Mouse (Mus musculus) liver, embryonic 15.5 days (tissue): ENCODE data around the gene Jpt1. TPM values are rescaled to one million over a fixed set of nuclear protein-coding genes. Genes with fewer than 3 reads are reported as not detected.
"Not testable (repeated sequence)": the region's sequence is repeated elsewhere in the genome, so short reads cannot be mapped to it uniquely, and the experiment has no call there.

Experiments used
- ATAC-seq: fragments of 200-750 bp; cut with Nextera tagmentation; 2 replicates; pipeline ENCODE4 v1.8.0; 2017; ENCODE audit warnings: moderate number of reproducible peaks, mild to moderate bottlenecking, moderate library complexity; ENCODE audit not compliant: insufficient read depth
- H3K27ac ChIP-seq: fragments of 300-500 bp; sonication (generic); replicated peaks from 2 replicates; pipeline ENCODE4 v1.5.1; 2015; ENCODE audit warnings: mild to moderate bottlenecking, inconsistent platforms
- H3K27me3 ChIP-seq: fragments of 300-500 bp; sonication (generic); 2 replicates; pipeline ENCODE4 v1.6.1; 2015; ENCODE audit warnings: mild to moderate bottlenecking, inconsistent platforms
- H3K36me3 ChIP-seq: fragments of 300-500 bp; sonication (generic); replicated peaks from 2 replicates; pipeline ENCODE4 v1.6.1; 2015; ENCODE audit warnings: moderate library complexity, mild to moderate bottlenecking, inconsistent platforms
- H3K4me1 ChIP-seq: fragments of 300-500 bp; sonication (generic); replicated peaks from 2 replicates; pipeline ENCODE4 v1.6.1; 2015; ENCODE audit warnings: inconsistent platforms
- H3K4me2 ChIP-seq: fragments of 300-500 bp; sonication (generic); 2 replicates; pipeline ENCODE4 v1.6.1; 2015; ENCODE audit warnings: moderate library complexity, mild to moderate bottlenecking, inconsistent platforms
- H3K4me3 ChIP-seq: fragments of 300-500 bp; sonication (generic); replicated peaks from 2 replicates; pipeline ENCODE4 v1.5.1; 2015; ENCODE audit warnings: mild to moderate bottlenecking, inconsistent platforms
- H3K9ac ChIP-seq: fragments of 300-500 bp; sonication (generic); 2 replicates; pipeline ENCODE4 v1.6.1; 2015; ENCODE audit warnings: moderate library complexity, mild to moderate bottlenecking, inconsistent platforms
- H3K9me3 ChIP-seq: fragments of 300-500 bp; sonication (generic); replicated peaks from 2 replicates; pipeline ENCODE4 v1.6.1; 2016; ENCODE audit warnings: inconsistent platforms
- WGBS: fragments of 180-500 bp; shearing (Covaris S2); methylation state at CpG from one replicate; pipeline ENCODE4 v1.1.7; 2015; ENCODE audit warnings: mixed read lengths; ENCODE audit not compliant: insufficient replicate concordance; 5-methylcytosine and 5-hydroxymethylcytosine counted together
- polyA plus RNA-seq: library from polyadenylated mRNA; unstranded; fragments of >200 nt; fragmentation: Nextera tagmentation; extraction: Ambion mirVana; gene quantifications from 2 replicates; pipeline ENCODE4 v1.2.1, GENCODE M21; 2015

Jpt1 gene
- polyA plus RNA-seq, 1 experiment from 2014 or later, result 233 TPM

- peaks cover 77% of the 10 kb centered on the region for H3K4me1 ChIP-seq
- peak overlapping the region; percentile 78 for H3K4me2 ChIP-seq
- 22% methylated on average over 2 of the region's 2 CpGs for WGBS
- peak overlapping the region; percentile 95 for H3K9ac ChIP-seq
- no peaks in the 10 kb centered on the region for H3K9me3 ChIP-seq
- H3K27me3 ChIP-seq, result no peaks in the 10 kb centered on the region
- H3K27ac ChIP-seq, result peak overlapping the region; percentile 89
- no peaks in the 10 kb centered on the region for H3K36me3 ChIP-seq
- peak; percentile 60 for ATAC-seq
- H3K4me3 ChIP-seq, result peak overlapping the region; percentile 91
Measured at GRCm38 (mm10) chr11:115511121-115511520, 3.1 kb downstream of the Jpt1 start.

GRCm38 (mm10) chr11:115510507-115510888 is 3.7 kb downstream of the Jpt1 start:
- H3K9me3 ChIP-seq, result no peaks in the 10 kb centered on the region
- H3K4me3 ChIP-seq, result peak overlapping the region; percentile 91
- no peak for ATAC-seq
- H3K27ac ChIP-seq, result peak overlapping the region; percentile 89
- peak overlapping the region; percentile 42 for H3K9ac ChIP-seq
- peak overlapping the region; percentile 78 for H3K4me2 ChIP-seq
- whole genome bisulfite sequencing, result 14% methylated on average over 5 of the region's 5 CpGs
- H3K36me3 ChIP-seq, result no peaks in the 10 kb centered on the region
- H3K27me3 ChIP-seq, result no peaks in the 10 kb centered on the region
- peaks cover 83% of the 10 kb centered on the region for H3K4me1 ChIP-seq

GRCm38 (mm10) chr11:115509773-115510506 is 4.2 kb downstream of the Jpt1 start:
- H3K27me3 ChIP-seq, result no peaks in the 10 kb centered on the region
- 40% methylated on average over 6 of the region's 6 CpGs for WGBS
- peaks cover 85% of the 10 kb centered on the region for H3K4me1 ChIP-seq
- peak overlapping the region; percentile 42 for H3K9ac ChIP-seq
- no peaks in the 10 kb centered on the region for H3K9me3 ChIP-seq
- peak overlapping the region; percentile 78 for H3K4me2 ChIP-seq
- peak overlapping the region; percentile 91 for H3K4me3 ChIP-seq
- H3K36me3 ChIP-seq, result peaks cover 4% of the 10 kb centered on the region
- peak; percentile 31 for ATAC-seq
- H3K27ac ChIP-seq, result peak overlapping the region; percentile 89

- ATAC-seq, result no peak
- H3K36me3 ChIP-seq, result peaks cover 20% of the 10 kb centered on the region
- H3K9ac ChIP-seq, result no peak overlapping the region
- H3K27ac ChIP-seq, result peak overlapping the region; percentile 89
- no peak overlapping the region for H3K4me3 ChIP-seq
- H3K27me3 ChIP-seq, result no peaks in the 10 kb centered on the region
- WGBS, result 34% methylated on average over 2 of the region's 2 CpGs
- H3K9me3 ChIP-seq, result no peaks in the 10 kb centered on the region
- H3K4me1 ChIP-seq, result peaks cover 85% of the 10 kb centered on the region
- peak overlapping the region; percentile 32 for H3K4me2 ChIP-seq
Measured at GRCm38 (mm10) chr11:115508061-115508460, 6.1 kb downstream of the Jpt1 start.

- Histone ChIP-seq H3K9me3 (no peaks in the 10 kb centered on the region), H3K36me3 (peaks cover 34% of the 10 kb centered on the region), H3K27me3 (no peaks in the 10 kb centered on the region), H3K4me1 (peaks cover 70% of the 10 kb centered on the region), H3K4me3 (peak overlapping the region; percentile 34), H3K9ac (peak overlapping the region; percentile 57), H3K4me2 (peak overlapping the region; percentile 72), H3K27ac (peak overlapping the region; percentile 89)
- WGBS, result 17% methylated on average over 3 of the region's 3 CpGs
- peak; percentile 74 for ATAC-seq
Measured at GRCm38 (mm10) chr11:115506586-115506985, 7.6 kb downstream of the Jpt1 start.

- Histone ChIP-seq H3K27ac (no peak overlapping the region), H3K9me3 (no peaks in the 10 kb centered on the region), H3K9ac (no peak overlapping the region), H3K4me1 (peaks cover 31% of the 10 kb centered on the region), H3K4me3 (no peak overlapping the region), H3K36me3 (peaks cover 71% of the 10 kb centered on the region), H3K27me3 (no peaks in the 10 kb centered on the region), H3K4me2 (no peak overlapping the region)
- 90% methylated on average over 6 of the region's 6 CpGs for WGBS
- ATAC-seq, result no peak
Measured at GRCm38 (mm10) chr11:115502636-115503035, 11.6 kb downstream of the Jpt1 start.

- not testable (repeated sequence) for H3K9me3 ChIP-seq, H3K27me3 ChIP-seq, ATAC-seq, H3K27ac ChIP-seq, H3K4me3 ChIP-seq, H3K9ac ChIP-seq, H3K4me2 ChIP-seq
- Histone ChIP-seq H3K36me3 (peaks cover 47% of the 10 kb centered on the region), H3K4me1 (peaks cover 14% of the 10 kb centered on the region)
- WGBS, result 84% methylated on average over 9 of the region's 9 CpGs
Measured at GRCm38 (mm10) chr11:115496559-115496958, 17.6 kb downstream of the Jpt1 start.

GRCm38 (mm10) chr11:115492387-115492786 is 21.8 kb downstream of the Jpt1 start:
- WGBS, result 23% methylated on average over 6 of the region's 6 CpGs

GRCm38 (mm10) chr11:115491356-115492083 is 22.7 kb downstream of the Jpt1 start, which contains the start of gene Nt5c:
Gene Nt5c, minus strand, starts transcription at chr11:115491862.
- Histone ChIP-seq H3K36me3 (peaks cover 19% of the 10 kb centered on the region), H3K4me3 (peak within 1 kb of the TSS; percentile 85), H3K4me2 (peak within 1 kb of the TSS; percentile 97), H3K9ac (peak within 1 kb of the TSS; percentile 74), H3K4me1 (peaks cover 28% of the 10 kb centered on the region), H3K9me3 (no peaks in the 10 kb centered on the region), H3K27me3 (no peaks in the 10 kb centered on the region), H3K27ac (peak within 1 kb of the TSS; percentile 87)
- WGBS, result under 1% methylated on average over 43 of the region's 43 CpGs
- ATAC-seq, result peak; percentile 94

More at GRCm38 (mm10) chr11:115492387-115492786, 21.8 kb downstream of the Jpt1 start:
- Histone ChIP-seq H3K9ac (peak overlapping the region; percentile 74), H3K4me1 (peaks cover 28% of the 10 kb centered on the region), H3K36me3 (peaks cover 26% of the 10 kb centered on the region), H3K27me3 (no peaks in the 10 kb centered on the region), H3K4me3 (peak overlapping the region; percentile 85), H3K4me2 (peak overlapping the region; percentile 97), H3K27ac (peak overlapping the region; percentile 87), H3K9me3 (no peaks in the 10 kb centered on the region)
- no peak for ATAC-seq

- Histone ChIP-seq H3K27me3 (no peaks in the 10 kb centered on the region), H3K9me3 (no peaks in the 10 kb centered on the region), H3K4me3 (peak overlapping the region; percentile 85), H3K4me2 (peak overlapping the region; percentile 97), H3K9ac (peak overlapping the region; percentile 74), H3K27ac (peak overlapping the region; percentile 87; the same call in 1 of the 2 replicates), H3K4me1 (peaks cover 28% of the 10 kb centered on the region), H3K36me3 (peaks cover 19% of the 10 kb centered on the region)
- WGBS, result 25% methylated on average over 25 of the region's 25 CpGs
- no peak for ATAC-seq
Measured at GRCm38 (mm10) chr11:115490441-115491355, 23.5 kb downstream of the Jpt1 start.
